Mouse (Mus musculus) CD4-positive helper T cell, adult 2 months (primary cell): Measurements from ENCODE around the gene Sh2b1.
"Not testable (repeated sequence)": the region's sequence is repeated elsewhere in the genome, so short reads cannot be mapped to it uniquely, and the experiment has no call there.

Experiments
- DNase-seq: peaks from one replicate; pipeline ENCODE4 v3.0.0-alpha.2; 2012; ENCODE audit warnings: low read depth, missing footprints, low spot score

The Sh2b1 gene

GRCm38 (mm10) chr7:126474993-126475581 lies at the start of gene Sh2b1:
Sh2b1 (minus strand) TSS chr7:126475424.
- DNase-seq = peak; percentile 95

- DNase-seq = no peak
Observed at GRCm38 (mm10) chr7:126523316-126523715, 48.1 kb upstream of the Sh2b1 start.

GRCm38 (mm10) chr7:126519513-126519912 lies 44.3 kb upstream of the Sh2b1 start:
- DNase-seq = no peak

- no peak for DNase-seq
Observed at GRCm38 (mm10) chr7:126518261-126518941, 43.2 kb upstream of the Sh2b1 start.

- DNase-seq = no peak
Observed at GRCm38 (mm10) chr7:126511287-126511686, 36.1 kb upstream of the Sh2b1 start.

GRCm38 (mm10) chr7:126507126-126507778 lies 32.0 kb upstream of the Sh2b1 start:
- no peak for DNase-seq

GRCm38 (mm10) chr7:126504913-126505312 lies 29.7 kb upstream of the Sh2b1 start:
- DNase-seq = no peak

- DNase-seq = peak; percentile 100
Observed at GRCm38 (mm10) chr7:126503273-126503878, 28.2 kb upstream of the Sh2b1 start, which contains the start of gene Atxn2l. Atxn2l (minus strand) TSS chr7:126503437.

GRCm38 (mm10) chr7:126502751-126503150 lies 27.5 kb upstream of the Sh2b1 start:
- DNase-seq = no peak

- peak; percentile 91 for DNase-seq
Observed at GRCm38 (mm10) chr7:126502023-126502741, 27.0 kb upstream of the Sh2b1 start.

GRCm38 (mm10) chr7:126501684-126502022 lies 26.4 kb upstream of the Sh2b1 start:
- no peak for DNase-seq

- no peak for DNase-seq
Observed at GRCm38 (mm10) chr7:126499416-126499815, 24.2 kb upstream of the Sh2b1 start.

- DNase-seq = no peak
Observed at GRCm38 (mm10) chr7:126497966-126498365, 22.7 kb upstream of the Sh2b1 start.

- peak; percentile 38 for DNase-seq
Observed at GRCm38 (mm10) chr7:126496475-126496874, 21.3 kb upstream of the Sh2b1 start.

- DNase-seq = no peak
Observed at GRCm38 (mm10) chr7:126494120-126494519, 18.9 kb upstream of the Sh2b1 start.

GRCm38 (mm10) chr7:126491973-126492372 lies 16.7 kb upstream of the Sh2b1 start:
- DNase-seq = no peak

- DNase-seq = no peak
Observed at GRCm38 (mm10) chr7:126491005-126491404, 15.8 kb upstream of the Sh2b1 start.

GRCm38 (mm10) chr7:126487617-126488385 lies 12.6 kb upstream of the Sh2b1 start:
- not testable (repeated sequence) for DNase-seq

GRCm38 (mm10) chr7:126487052-126487483 lies 11.8 kb upstream of the Sh2b1 start, which contains the start of gene Tufm:
Tufm (plus strand) TSS chr7:126487361.
- peak; percentile 87 for DNase-seq

- DNase-seq = peak; percentile 69
Observed at GRCm38 (mm10) chr7:126482392-126482871, 7.2 kb upstream of the Sh2b1 start.

- peak; percentile 53 for DNase-seq
Observed at GRCm38 (mm10) chr7:126481699-126482098, 6.5 kb upstream of the Sh2b1 start.
